In genomic region chr14:73106234-73106711, GRCm38 (mm10) we compare ENCODE assay signal across 8 mouse cellular contexts. TPM values are rescaled to one million over a fixed set of nuclear protein-coding genes. Genes with fewer than 3 reads are reported as not detected.
DNase-seq lines count a peak whose midpoint lies in the region; ATAC-seq and TF ChIP-seq lines count a peak whose summit lies in the region.

No protein-coding gene starts in this region.

- 24% methylated on average over 8 of the region's 8 CpGs for WGBS in forebrain, embryonic 12.5 days
- WGBS in forebrain, embryonic 10.5 days: 31% methylated on average over 8 of the region's 8 CpGs

- H3K4me1 ChIP-seq in forebrain, embryonic 12.5 days: peaks cover 10% of the 10 kb centered on the region
- peaks cover 27% of the 10 kb centered on the region for H3K4me1 ChIP-seq in forebrain, embryonic 10.5 days

- H3K36me3 ChIP-seq in forebrain, embryonic 12.5 days (replicated peaks): no peaks in the 10 kb centered on the region
- H3K36me3 ChIP-seq in forebrain, embryonic 10.5 days (replicated peaks): no peaks in the 10 kb centered on the region

- intact Hi-C loops in heart, postnatal 14 days (cut with DNase I): loop anchor here (2.0 to 5.0 kb wide), 3 partner anchors 175 to 366 kb away; no protein-coding TSS in a partner anchor
- intact Hi-C loops in left cerebral cortex, adult 2 months (cut with DNase I): loop anchor here (1.0 to 10.0 kb wide), 4 partner anchors 175 to 399 kb away; no protein-coding TSS in a partner anchor

- peak; percentile 64 for TF ChIP-seq CTCF in left cerebral cortex, adult 2 months (IDR thresholded peaks at IDR 0.05)

- DNase-seq in forebrain, embryonic 10.5 days (ENCODE audit: extremely low spot score, low spot score): no peak
- peak; percentile 79 for DNase-seq in CD4-positive, CD25-positive, alpha-beta regulatory T cell, adult 2 months (ENCODE audit: low read depth, low spot score)
- peak; percentile 20 for DNase-seq in cerebellum, adult 9-11 months
- DNase-seq in heart, postnatal 14 days: peak; percentile 44 to 71
- peak; percentile 49 to 57 for DNase-seq in left cerebral cortex, adult 2 months (ENCODE audit: extremely low spot score in 1 of 2, low spot score in 2 of 2)
- peak; percentile 66 for DNase-seq in mesoderm, embryonic 11.5 days (ENCODE audit: low read depth, low spot score)
- DNase-seq in telencephalon, adult 2 months (ENCODE audit: low read depth, low spot score): peak; percentile 42

- no peak overlapping the region for H3K4me3 ChIP-seq in forebrain, embryonic 12.5 days (replicated peaks)
- H3K4me3 ChIP-seq in forebrain, embryonic 10.5 days: no peak overlapping the region
- no peak overlapping the region for H3K4me3 ChIP-seq in left cerebral cortex, adult 2 months

- no peaks in the 10 kb centered on the region for H3K27me3 ChIP-seq in forebrain, embryonic 12.5 days
- H3K27me3 ChIP-seq in forebrain, embryonic 10.5 days (ENCODE audit: poor library complexity, severe bottlenecking): no peaks in the 10 kb centered on the region

- no peak overlapping the region for H3K9ac ChIP-seq in forebrain, embryonic 12.5 days

- H3K9me3 ChIP-seq in forebrain, embryonic 12.5 days: no peaks in the 10 kb centered on the region
- H3K9me3 ChIP-seq in forebrain, embryonic 10.5 days: no peaks in the 10 kb centered on the region

- H3K4me2 ChIP-seq in forebrain, embryonic 12.5 days: no peak overlapping the region

- ATAC-seq in forebrain, embryonic 12.5 days (ENCODE audit: low FRiP score): peak; percentile 17; the same call in 1 of the 2 replicates

- no peak overlapping the region for H3K27ac ChIP-seq in forebrain, embryonic 12.5 days
- H3K27ac ChIP-seq in forebrain, embryonic 10.5 days: no peak overlapping the region
- no peak overlapping the region for H3K27ac ChIP-seq in left cerebral cortex, adult 2 months

RNA-seq across cellular contexts. Expression of gene Rcbtb2, which starts 16.6 kb away (rescaled TPM):
- 118 and 136 TPM in 2 replicates for polyA plus RNA-seq in forebrain, embryonic 12.5 days (2016; fragmentation: Nextera tagmentation; extraction: Ambion mirVana)
- 165 and 168 TPM in 2 replicates for polyA plus RNA-seq in forebrain, embryonic 10.5 days (2016; fragmentation: Nextera tagmentation; extraction: Ambion mirVana)
- total RNA-seq in heart, postnatal 14 days (2021): 10 to 100 TPM; 29.3 to 29.4 TPM
- total RNA-seq in left cerebral cortex, adult 2 months (2021): 10 to 100 TPM; 19.1 to 20.6 TPM

RNA-seq across cellular contexts. Expression of gene Cysltr2, which starts 57.4 kb away (rescaled TPM):
- polyA plus RNA-seq in forebrain, embryonic 12.5 days (2016; fragmentation: Nextera tagmentation; extraction: Ambion mirVana): not detected in 2 replicates
- polyA plus RNA-seq in forebrain, embryonic 10.5 days (2016; fragmentation: Nextera tagmentation; extraction: Ambion mirVana): not detected in 2 replicates
- under 1 TPM in 1 of 2 experiments, not detected in 1; 0.56 TPM for total RNA-seq in heart, postnatal 14 days (2021)
- 1 to 10 TPM in 1 of 2 experiments, not detected in 1; 2.7 TPM for total RNA-seq in left cerebral cortex, adult 2 months (2021)
